Mouse (Mus musculus): ENCODE results near the gene Fam133b. TPM values are rescaled to one million over a fixed set of nuclear protein-coding genes. Genes with fewer than 3 reads are reported as not detected.
"Not testable (repeated sequence)": the region's sequence is repeated elsewhere in the genome, so short reads cannot be mapped to it uniquely, and the experiment has no call there.

The Fam133b gene
- polyA plus RNA-seq, 1 experiment from 2014 or later, result 15.7 TPM

DNA sequence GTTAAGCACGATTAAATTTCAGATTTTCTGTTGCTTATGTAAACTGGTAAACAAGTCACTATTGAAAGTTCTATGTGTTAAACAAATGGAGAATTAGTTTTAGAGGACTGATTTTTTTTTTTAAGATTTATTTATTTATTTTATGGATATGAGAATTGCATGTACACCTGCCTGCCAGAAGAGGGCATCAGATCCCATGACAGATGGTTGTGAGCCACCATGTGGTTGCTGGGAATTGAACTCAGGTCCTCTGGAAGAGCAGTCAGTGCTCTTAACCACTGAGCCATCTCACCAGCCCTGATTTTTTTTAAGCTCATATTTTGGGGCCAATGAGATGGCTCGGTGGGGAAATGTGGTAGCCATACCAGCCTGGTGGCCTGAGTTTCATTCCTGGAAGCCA lies 68.2 kb downstream of the Fam133b start:
- H3K4me1 ChIP-seq; ATAC-seq (ENCODE audit: extremely low read depth, insufficient number of reproducible peaks, low FRiP score, low TSS enrichment); H3K4me3 ChIP-seq; H3K27me3 ChIP-seq (replicated peaks); H3K4me2 ChIP-seq; H3K9me3 ChIP-seq; H3K27ac ChIP-seq (replicated peaks); H3K9ac ChIP-seq: not testable (repeated sequence)
- peaks cover 61% of the 10 kb centered on the region for H3K36me3 ChIP-seq
- 88% methylated on average over 2 of the region's 2 CpGs for WGBS

Other genes starting within 250 kb of the Fam133b start
- gene Cdk6, start 202.3 kb upstream of the Fam133b start, polyA plus RNA-seq (2015; fragmentation: Nextera tagmentation; extraction: Ambion mirVana), result 28.1 and 30.9 TPM in 2 replicates
- 1.3 and 1.9 TPM in 2 replicates for gene 1700109H08Rik, start 27.7 kb downstream of the Fam133b start, polyA plus RNA-seq (2015; fragmentation: Nextera tagmentation; extraction: Ambion mirVana)
- gene Pex1, start 52.2 kb downstream of the Fam133b start, polyA plus RNA-seq (2015; fragmentation: Nextera tagmentation; extraction: Ambion mirVana), result 9.7 and 13.0 TPM in 2 replicates
- 8.3 and 8.8 TPM in 2 replicates for gene Rbm48, start 52.8 kb downstream of the Fam133b start, polyA plus RNA-seq (2015; fragmentation: Nextera tagmentation; extraction: Ambion mirVana)
- not detected in 2 replicates for gene Tmbim7, start 107.3 kb downstream of the Fam133b start, polyA plus RNA-seq (2015; fragmentation: Nextera tagmentation; extraction: Ambion mirVana)
- gene Gatad1, start 113.4 kb downstream of the Fam133b start, polyA plus RNA-seq (2015; fragmentation: Nextera tagmentation; extraction: Ambion mirVana), result 55.7 and 60.8 TPM in 2 replicates